In the genomic region with DNA sequence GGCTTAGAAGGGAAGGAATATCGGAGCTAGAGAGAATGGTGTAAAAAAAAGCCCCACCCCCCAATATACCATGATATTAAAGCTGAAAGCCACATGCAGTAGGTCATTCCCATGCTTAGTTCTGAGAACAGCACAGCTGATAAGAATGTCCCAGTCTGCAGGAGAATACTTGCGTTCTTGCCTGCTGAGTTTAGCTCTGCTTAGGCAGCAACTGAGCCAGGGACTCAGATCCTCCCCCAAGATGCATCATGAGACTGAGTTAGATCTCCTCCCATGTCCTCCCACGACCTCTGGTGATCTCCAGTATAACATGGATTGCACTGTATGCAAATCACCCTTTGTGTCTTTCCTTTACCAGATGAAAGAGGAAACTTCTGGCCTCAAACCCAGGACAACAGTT, we compare ENCODE assay signal across 11 mouse cellular contexts.
DNase-seq lines count a peak whose midpoint lies in the region; ATAC-seq and TF ChIP-seq lines count a peak whose summit lies in the region.
"Had no signal": no experiment of that assay in that cellular context is flagged by ENCODE, and none has a peak within 500 bp of the region (broad histone marks: within the 10 kb centered on the region; RNA-seq: fewer than 3 reads in every experiment).

No protein-coding gene starts in this region.

- H3K4me1 ChIP-seq in kidney, adult 2 months (ENCODE audit: control insufficient read depth, insufficient read depth, low read length), result no peaks in the 10 kb centered on the region
- no peaks in the 10 kb centered on the region for H3K4me1 ChIP-seq in intestine, embryonic 16.5 days (ENCODE audit: control insufficient read depth, insufficient read depth, low read length)
- H3K4me1 ChIP-seq: hindbrain, embryonic 12.5 days; liver, embryonic 13.5 days had no signal

- H3K9me3 ChIP-seq in intestine, embryonic 16.5 days (ENCODE audit: control insufficient read depth, low read length), result no peaks in the 10 kb centered on the region
- H3K9me3 ChIP-seq: hindbrain, embryonic 12.5 days; liver, embryonic 13.5 days had no signal

- DNase-seq in kidney, adult 2 months, result peak; percentile 4
- DNase-seq in kidney, postnatal 25 days, result no peak
- peak; percentile 6 for DNase-seq in urinary bladder, postnatal 14 days (ENCODE audit: low spot score)
- no peak for DNase-seq in urinary bladder, postnatal 4 days (ENCODE audit: low spot score in 2 of 2)
- peak; percentile 4 to 14 for DNase-seq in heart, postnatal 36 days
- no peak for DNase-seq in adrenal gland, postnatal 14 days
- DNase-seq: liver, embryonic 13.5 days had no signal

- no peak overlapping the region for H3K4me2 ChIP-seq in intestine, embryonic 16.5 days (ENCODE audit: low read depth, low read length)
- H3K4me2 ChIP-seq: hindbrain, embryonic 12.5 days; liver, embryonic 13.5 days had no signal

- intact Hi-C loops in heart, postnatal 36 days (cut with DNase I), result no loop called here

- no peak overlapping the region for H3K27ac ChIP-seq in kidney, adult 2 months (ENCODE audit: insufficient read depth, low read depth, low read length)
- no peak overlapping the region for H3K27ac ChIP-seq in intestine, embryonic 16.5 days (ENCODE audit: low read length)
- H3K27ac ChIP-seq: hindbrain, embryonic 12.5 days; liver, embryonic 13.5 days had no signal

- no peak overlapping the region for H3K9ac ChIP-seq in intestine, embryonic 16.5 days (ENCODE audit: low read depth, low read length)
- H3K9ac ChIP-seq: hindbrain, embryonic 12.5 days; liver, embryonic 13.5 days had no signal

- no peaks in the 10 kb centered on the region for H3K27me3 ChIP-seq in kidney, adult 2 months (replicated peaks; ENCODE audit: control insufficient read depth, insufficient read depth, low read length)
- H3K27me3 ChIP-seq in intestine, embryonic 16.5 days (replicated peaks; ENCODE audit: control insufficient read depth, insufficient read depth, low read length), result no peaks in the 10 kb centered on the region
- H3K27me3 ChIP-seq: hindbrain, embryonic 12.5 days; liver, embryonic 13.5 days had no signal

- no peak overlapping the region for H3K4me3 ChIP-seq in kidney, adult 2 months (ENCODE audit: insufficient read depth, low read depth, low read length)
- H3K4me3 ChIP-seq in intestine, embryonic 16.5 days (ENCODE audit: low read length), result no peak overlapping the region
- H3K4me3 ChIP-seq: hindbrain, embryonic 12.5 days; liver, embryonic 13.5 days had no signal

- H3K36me3 ChIP-seq in kidney, adult 2 months (ENCODE audit: control insufficient read depth, insufficient read depth, low read length), result no peaks in the 10 kb centered on the region
- no peaks in the 10 kb centered on the region for H3K36me3 ChIP-seq in intestine, embryonic 16.5 days (ENCODE audit: control insufficient read depth, insufficient read depth, low read length)
- H3K36me3 ChIP-seq: hindbrain, embryonic 12.5 days; liver, embryonic 13.5 days had no signal

- TF ChIP-seq POLR2A in kidney, adult 2 months (IDR thresholded peaks at IDR 0.05; ENCODE audit: low read depth, low read length), result no peak

- TF ChIP-seq CTCF in kidney, adult 2 months (conservative IDR thresholded peaks at IDR 0.05; ENCODE audit: insufficient read depth, insufficient read length, low read depth, low read length), result no peak

- ATAC-seq in monocyte, adult 5-6 weeks (replicated peaks; ENCODE audit: insufficient number of reproducible peaks, low FRiP score, low TSS enrichment, poor library complexity, severe bottlenecking), result no peak
- ATAC-seq in intestine, embryonic 16.5 days, result no peak
- ATAC-seq: forebrain, embryonic 16.5 days had no signal

- 30% methylated on average over 3 of the region's 3 CpGs for WGBS in kidney, adult 2 months
- WGBS in intestine, embryonic 16.5 days, result 39% methylated on average over 3 of the region's 3 CpGs

Comparison
In these comparisons a context has a peak if more than half of its experiments do, and no peak if none do; other contexts are left out.
1. DNase-seq: peak in kidney, adult 2 months (single experiment), urinary bladder, postnatal 14 days (single experiment) and heart, postnatal 36 days (2 of 2); none in kidney, postnatal 25 days (0 of 2), urinary bladder, postnatal 4 days (0 of 2) and adrenal gland, postnatal 14 days (single experiment).